Mouse (Mus musculus): ENCODE data around the gene Gnaz.

The Gnaz gene

DNA sequence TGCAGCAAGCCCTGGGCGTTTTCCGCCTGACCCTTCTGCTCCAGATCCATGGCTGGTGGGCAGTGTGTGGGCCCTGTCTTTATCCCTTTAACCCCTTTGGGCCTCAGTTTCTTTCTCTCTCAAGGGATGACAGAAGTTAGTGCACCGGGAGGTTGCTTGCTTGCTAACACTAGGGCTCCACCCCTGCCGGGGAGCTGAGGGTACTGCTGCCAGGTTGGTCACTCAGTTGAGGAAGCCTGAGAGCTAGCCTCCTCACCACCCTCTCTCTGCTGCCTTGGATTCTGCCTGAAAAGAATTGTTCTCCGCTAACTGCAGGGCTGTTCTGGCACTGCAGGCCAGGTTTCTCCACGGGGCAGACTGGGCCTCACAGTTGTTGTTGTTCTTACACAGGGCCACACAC is 6.0 kb downstream of the Gnaz start:
- DNase-seq, result no peak

DNA sequence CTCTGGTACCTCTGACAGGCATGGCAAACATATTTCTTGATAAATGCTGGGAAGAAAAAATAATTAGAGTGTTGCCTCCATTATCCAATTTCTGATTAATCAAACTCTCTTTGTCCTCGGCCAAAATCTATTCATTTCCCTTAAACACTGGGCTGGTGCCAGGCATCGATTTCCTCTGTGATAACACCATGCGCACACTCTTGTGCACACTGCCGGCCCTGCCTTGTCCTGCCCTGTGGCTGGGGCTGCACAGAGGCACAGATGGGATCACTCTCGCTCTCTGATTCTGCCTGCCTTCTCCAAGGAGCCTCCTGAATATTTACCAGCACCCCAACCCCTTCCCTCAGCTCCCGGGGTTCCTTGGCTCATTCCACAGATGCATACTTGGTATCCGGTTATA is 8.6 kb downstream of the Gnaz start:
- DNase-seq, result no peak

DNA sequence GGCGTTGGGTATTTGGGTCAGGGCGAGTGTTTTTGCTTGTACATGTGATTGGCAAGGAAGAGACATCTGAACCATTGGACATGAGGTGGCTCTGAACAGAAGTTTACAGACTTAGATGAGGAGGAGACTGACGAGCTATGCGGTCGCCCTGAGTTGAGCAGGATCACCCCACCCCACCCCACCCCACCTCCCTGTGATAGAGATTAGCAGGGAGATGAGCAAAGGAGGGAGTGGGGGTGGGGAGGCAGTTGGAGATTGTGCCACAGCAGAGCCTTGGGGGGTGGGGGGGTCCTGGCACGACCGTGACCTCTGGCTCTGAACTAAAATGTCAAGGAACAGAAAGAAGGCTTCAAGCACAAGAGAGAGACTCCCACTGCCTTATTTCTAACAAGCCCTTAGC is 9.5 kb downstream of the Gnaz start:
- no peak for DNase-seq

DNA sequence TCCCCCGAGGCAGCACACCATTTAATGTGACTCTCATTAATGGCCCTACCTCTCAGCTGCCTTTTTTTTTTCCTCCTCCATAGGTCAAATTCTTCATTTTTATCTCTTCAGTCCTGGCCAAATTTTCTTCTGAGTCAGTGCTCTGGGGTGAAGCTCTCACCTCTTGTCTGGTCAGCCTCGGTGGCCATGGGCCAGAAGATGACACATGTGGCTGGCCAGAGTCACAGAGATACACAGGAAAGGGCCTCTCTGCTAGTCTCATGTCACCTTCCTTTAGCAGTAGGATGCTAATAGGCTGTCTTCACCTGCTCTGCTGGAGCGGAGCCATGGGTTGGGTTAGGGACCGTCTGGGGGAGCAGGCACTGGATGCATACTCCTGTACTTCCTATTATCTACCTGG is 11.1 kb downstream of the Gnaz start:
- DNase-seq, result no peak

GRCm38 (mm10) chr10:74981159-74981558 is 14.2 kb downstream of the Gnaz start:
- no peak for DNase-seq

DNA sequence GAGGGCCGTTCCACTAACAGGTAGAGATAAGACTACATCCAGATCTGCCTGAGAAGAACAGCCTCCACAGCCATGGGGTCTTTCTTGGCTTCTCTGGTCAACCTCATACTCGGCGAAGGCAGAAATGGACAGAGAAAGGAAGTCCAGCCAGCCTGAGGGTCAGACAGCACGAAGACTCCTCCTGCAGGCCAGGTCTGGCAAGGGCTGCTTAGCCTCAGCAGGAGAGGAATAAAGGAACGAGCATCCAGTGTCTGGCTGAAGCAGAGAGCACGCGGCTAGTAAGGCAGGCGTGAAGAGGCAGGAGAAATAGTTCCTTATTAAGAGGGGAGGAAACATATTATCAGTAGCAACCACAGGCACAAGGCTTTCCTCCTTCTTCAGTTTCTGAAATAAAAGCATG is 16.2 kb downstream of the Gnaz start:
- DNase-seq, result no peak

GRCm38 (mm10) chr10:74987698-74988470 is 20.9 kb downstream of the Gnaz start:
- no peak for DNase-seq

GRCm38 (mm10) chr10:74989814-74990213 is 22.8 kb downstream of the Gnaz start:
- DNase-seq, result no peak

DNA sequence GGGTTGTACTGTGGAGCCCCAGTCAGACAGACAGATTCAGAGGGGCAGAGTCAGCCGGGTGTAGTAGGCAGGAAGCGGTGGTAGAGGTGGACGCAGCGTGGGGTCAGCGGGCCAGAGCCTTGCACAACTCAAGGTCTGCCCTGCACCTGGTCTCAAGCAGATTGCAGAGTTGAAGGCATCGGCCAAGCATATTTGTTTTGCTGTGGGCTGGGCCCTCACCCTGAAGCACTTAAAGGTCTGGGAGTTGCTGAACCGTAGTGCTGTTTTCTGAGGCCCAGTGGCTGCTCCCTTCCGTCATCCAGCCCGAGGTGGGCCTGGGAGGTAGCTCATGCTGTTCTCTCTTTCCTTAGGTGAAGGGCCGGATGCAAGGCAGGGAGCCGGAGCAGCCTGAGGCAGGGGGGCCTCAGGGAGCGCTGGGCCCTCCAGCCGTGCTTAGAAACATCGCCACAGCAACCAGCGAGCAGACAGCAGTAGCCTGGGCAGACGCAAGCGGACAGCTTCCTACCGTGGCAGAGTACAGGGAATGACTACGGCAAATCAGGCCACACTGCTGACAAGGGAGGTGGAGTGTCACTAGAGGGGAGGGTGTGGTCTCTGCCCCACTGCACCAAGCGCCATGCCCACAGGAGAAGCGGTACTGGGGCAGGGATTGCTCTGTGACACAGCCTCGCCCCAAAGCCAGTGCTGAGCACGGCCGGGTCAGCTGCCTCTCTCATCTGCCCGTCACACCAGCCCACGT is 23.8 kb downstream of the Gnaz start:
- DNase-seq, result peak; percentile 68 to 80

- no peak for DNase-seq
Measured at GRCm38 (mm10) chr10:74994863-74995262, 27.9 kb downstream of the Gnaz start.

DNA sequence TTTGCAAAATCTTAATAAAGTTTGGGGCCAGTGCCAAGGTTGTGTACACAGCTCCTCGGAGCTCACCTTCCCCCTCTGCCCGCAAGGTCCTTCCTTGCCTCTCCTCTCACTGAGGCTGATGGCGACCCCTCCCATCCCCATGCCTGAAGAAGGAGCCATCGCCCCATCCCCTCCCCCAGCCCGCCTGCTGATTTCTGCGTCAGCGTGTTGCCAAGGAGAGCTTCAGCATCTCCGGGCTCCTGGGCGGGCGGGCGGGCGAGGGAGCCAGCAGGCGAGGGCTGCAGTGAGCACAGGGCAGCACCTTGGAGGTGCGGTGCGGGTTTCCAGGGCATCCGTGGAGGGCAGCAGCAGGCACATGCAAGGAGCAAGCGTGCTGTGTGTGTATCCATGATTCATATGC is 28.4 kb downstream of the Gnaz start:
- peak in 1 of 2 experiments; percentile 23 for DNase-seq

DNA sequence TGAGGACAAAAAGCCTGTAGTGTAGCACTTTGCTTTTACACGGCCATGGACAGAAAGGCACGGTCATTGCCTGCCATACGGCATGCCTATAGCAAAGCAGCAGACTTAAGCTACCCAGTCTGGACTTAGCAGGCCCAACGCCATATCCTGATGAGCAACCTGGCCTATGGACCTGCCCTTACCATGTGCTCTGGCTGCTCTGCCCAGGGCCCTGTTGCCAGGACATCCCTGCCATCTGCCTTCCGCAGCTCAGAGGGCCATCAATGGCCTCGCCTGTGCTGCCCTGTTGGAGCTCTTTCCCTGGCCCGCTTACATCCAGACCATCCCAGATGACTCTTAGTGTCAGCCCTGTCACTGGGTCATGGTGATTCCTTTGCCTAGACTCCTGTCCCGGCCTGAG is 34.4 kb downstream of the Gnaz start:
- DNase-seq, result no peak

GRCm38 (mm10) chr10:75004067-75004466 is 37.1 kb downstream of the Gnaz start:
- DNase-seq, result peak; percentile 34 to 65

DNA sequence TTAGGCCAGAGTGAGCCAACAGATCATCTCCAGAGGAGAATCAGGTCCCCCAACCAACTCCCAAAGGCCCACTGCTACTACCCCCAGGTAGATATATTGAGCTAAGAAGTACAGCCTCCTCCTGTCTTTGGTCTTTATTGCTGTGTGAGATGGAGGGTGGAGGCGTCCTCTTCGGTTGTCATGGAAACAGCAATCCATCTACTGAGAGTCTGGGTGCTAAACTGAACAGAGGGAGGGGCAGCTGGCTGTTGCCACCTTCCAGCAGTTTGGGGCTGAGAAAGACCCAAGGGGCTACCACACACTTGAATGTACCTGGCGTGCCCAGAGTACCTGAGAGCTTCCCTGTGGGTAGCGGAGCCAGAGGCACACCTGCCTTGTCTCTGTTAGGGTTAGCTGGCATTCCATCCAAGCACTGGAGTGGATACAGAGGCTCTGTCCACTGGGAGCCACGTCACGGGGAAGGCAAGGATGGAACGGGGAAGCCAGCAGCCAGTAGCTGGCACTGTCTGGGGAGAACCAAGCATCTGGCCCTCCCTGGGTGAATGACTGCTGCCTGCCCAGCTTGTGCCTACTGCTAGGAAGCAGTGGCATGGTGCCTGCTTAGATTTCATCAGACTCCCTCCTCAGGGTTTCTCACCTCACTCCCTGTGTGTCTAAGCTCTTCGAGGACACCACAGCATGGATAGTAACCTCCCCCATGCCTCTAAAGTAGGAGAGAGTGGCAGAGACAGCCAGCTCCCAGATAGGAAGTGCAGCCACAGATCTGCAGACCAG is 40.1 kb downstream of the Gnaz start:
- DNase-seq, result no peak

DNA sequence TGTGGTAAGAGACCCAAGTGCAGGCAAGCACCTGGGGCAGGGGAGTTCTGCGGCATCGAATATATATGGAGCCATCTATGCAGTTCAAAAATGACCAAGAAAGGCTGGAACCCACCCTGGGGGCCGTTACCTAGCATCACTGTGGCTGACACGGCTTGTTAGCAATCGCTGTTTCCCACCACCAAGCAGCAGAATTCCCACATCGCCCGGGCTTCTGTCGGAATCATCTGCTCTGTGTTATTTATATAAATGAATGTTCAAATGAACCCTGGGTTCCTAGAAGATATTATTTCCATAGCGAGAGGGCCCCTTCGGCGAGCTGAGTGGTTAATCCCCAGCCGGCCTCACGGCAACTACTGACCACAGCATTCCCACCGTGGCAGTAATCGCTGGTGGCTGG is 43.7 kb downstream of the Gnaz start:
- no peak for DNase-seq

- DNase-seq, result no peak
Measured at GRCm38 (mm10) chr10:75015465-75015864, 48.5 kb downstream of the Gnaz start.

GRCm38 (mm10) chr10:75016481-75016880 is 49.5 kb downstream of the Gnaz start:
- DNase-seq, result no peak

DNA sequence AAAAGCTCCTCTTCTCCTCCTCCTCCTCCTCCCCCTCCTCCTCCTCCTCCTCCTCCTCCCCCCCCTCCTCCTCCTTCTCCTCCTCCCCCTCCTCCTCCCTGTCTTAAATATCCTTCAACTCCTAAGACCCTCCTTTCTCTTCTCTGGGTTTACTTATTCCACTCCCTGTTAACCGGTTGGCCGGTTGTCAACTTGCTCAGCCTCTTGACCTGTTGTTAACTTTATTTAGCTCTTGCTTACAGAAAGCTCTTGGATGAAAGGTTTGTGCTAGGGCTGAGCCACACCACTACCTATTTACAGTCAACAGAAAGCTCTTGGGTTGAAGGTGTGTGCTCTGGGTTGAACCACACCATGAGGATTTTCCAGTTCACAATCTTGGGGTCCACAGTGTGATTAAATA is 53.3 kb downstream of the Gnaz start:
- DNase-seq, result peak; percentile 60 to 64

DNA sequence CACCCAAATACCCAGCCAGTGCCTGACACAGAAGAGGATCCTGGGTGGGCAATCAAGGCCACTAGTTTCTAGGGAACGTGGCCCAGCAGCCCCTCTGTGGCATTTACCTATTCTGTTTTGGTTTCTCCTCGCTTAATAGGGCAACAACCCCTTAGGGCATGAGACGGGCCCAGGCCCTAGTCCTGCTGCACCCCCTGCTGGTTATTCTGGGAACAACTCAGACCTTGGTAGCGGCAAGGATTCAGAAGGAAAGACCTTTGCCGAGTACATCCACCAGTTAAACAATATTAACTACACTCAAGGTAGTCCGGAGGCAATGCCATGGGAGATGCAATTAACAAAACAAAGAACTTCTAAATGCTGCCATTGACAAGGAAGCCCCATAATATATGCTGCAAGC is 54.2 kb downstream of the Gnaz start:
- DNase-seq, result peak; percentile 64 to 69

GRCm38 (mm10) chr10:75026491-75026890 is 59.5 kb downstream of the Gnaz start:
- no peak for DNase-seq

DNA sequence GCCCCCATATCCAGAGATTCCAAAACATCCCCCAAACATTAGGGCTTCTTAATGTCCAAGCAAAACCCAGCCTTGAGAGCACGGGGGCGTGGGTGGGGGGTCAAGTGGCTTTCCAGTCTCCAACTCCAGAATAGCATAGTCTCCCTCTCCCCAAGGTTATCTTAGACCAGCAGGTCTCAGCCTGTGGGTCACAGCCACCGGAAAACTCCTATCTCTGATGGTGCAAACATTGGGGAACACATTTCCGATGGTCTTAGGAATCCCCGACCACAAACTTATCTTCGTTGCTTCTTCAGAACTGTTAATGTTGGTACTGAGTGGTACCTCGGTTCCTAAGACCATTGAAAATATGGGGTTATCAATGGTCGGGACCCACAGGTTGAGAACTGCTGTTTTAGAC is 61.8 kb downstream of the Gnaz start:
- no peak for DNase-seq

- DNase-seq, result no peak
Measured at GRCm38 (mm10) chr10:75029677-75030076, 62.7 kb downstream of the Gnaz start.

DNA sequence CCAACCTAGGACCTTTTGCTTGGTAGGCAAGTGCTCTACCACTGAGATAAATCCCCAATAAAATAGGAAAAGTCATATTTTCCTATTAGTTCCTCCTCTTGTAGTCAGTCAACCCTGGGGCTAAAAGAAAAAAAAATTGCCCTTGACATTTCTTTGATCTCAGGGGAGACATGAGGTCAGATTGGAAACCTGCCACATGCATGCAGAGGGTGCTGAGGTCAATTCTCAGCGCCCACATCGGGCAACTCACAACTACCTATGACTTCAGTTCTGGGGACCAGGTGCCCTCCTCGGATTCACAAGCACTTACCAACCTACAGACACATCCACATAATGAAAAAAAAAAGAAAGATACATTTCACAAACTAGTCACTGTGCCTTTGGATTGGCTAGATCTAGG is 63.3 kb downstream of the Gnaz start:
- DNase-seq, result no peak

Measured in lung, adult 18-20 months (tissue).